Mouse (Mus musculus) urinary bladder, postnatal 4 days (tissue): ENCODE data around the gene Ppp1r15a.
"Not testable (repeated sequence)": the region's sequence is repeated elsewhere in the genome, so short reads cannot be mapped to it uniquely, and the experiment has no call there.

ENCODE experiments used
- DNase-seq, 2 experiments: peaks; one replicate each; pipeline ENCODE4 v3.0.0; 2021 to 2022; ENCODE audit warnings: low spot score in 2 of 2

The Ppp1r15a gene

DNA sequence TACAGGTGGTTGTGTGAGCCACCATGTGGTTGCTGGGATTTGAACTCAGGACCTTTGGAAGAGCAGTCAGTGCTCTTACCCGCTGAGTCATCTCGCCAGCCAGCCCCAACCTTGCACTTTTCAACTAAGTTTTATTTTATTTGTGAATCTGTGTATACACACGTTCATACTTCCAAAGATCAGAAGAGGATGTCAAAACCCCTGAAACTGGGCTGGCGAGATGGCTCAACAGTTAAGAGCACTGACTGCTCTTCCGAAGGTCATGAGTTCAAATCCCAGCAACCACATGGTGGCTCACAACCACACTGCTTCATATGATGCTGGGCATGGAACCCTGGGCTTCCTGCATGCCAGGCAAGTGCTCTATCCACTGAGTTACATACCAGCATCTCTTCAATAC, 41.1 kb downstream of the Ppp1r15a start:
- not testable (repeated sequence) for DNase-seq

DNA sequence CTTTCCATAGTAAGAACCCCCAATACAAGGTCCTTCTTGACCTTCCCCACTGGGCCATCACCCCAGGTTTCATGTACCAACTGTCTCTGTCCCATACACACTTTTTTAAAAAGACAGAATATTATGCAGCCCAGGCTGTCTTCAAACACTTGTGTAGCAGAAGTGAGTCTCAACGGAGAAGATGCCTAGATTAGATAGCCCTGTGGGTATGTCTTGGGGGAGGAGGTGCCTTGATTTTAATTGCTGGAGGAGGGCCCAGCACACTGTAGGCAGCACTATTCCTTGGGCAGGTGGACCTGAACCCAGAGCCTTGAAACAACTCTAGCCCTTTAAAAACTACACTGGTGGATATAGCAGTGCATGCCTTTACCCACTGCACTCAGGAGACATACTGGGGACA, 43.9 kb downstream of the Ppp1r15a start:
- no peak for DNase-seq

DNA sequence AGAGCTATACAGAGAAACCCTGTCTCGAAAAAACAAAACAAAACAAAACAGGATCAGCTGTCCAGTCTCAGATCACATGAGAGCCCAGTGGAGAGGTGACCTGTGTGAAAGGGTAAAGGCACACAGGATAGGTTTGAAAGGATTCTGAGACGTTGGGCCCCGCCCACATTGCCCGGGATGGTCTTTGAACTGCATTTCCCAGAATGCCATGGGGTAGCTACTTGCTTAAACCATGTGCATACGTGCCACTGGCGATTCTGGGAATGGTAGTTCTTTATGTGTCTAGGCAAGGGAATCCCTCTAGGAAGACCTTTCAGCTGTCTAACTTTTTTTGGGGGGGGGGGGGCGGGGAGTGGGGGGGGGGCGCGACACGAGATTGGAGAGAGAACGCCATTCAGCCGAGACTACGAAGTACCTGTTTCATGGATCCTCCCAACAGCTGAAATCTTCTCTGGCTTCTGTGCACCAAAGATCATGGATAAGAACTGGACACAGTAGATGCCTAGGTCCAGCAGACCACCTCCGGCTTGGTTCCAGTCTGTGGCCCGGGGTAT, 44.6 kb downstream of the Ppp1r15a start, which contains the start of gene Tulp2:
Gene Tulp2, plus strand, starts transcription at position 504 of the 554 bp plus-strand sequence.
- no peak for DNase-seq

DNA sequence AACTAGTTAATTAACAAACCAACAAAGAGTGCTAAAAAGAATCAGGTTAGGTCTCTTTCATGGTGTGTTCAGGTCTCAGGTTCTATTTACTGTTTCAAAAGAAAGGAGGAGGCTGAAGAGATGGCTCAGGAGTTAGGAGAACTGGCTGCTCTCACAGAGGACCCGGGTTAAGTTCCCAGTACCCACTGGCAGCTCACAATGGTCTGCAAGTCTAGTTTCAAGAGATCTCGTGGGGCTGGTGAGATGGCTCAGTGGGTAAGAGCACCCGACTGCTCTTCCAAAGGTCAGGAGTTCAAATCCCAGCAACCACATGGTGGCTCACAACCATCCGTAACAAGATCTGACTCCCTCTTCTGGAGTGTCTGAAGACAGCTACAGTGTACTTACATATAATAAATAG, 45.8 kb downstream of the Ppp1r15a start:
- not testable (repeated sequence) for DNase-seq

DNA sequence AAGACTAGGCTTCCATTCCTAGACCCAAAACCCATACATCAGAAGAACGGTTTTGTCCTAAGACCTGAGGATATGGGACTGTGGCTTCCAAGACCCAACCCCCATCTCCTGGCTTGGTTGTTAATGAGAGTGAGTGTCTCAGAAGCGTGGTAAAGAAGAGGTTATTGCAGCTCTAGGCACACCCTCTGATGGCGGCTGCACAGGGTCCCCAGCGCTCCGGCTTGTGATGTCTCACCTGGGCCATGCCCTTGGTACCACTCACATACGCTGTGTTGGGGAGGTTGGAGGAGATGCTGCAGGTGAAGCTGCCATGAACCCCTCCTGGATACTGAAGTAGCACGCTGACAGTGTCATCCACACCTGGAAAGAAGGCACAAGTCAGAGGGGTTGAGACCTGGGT, 47.3 kb downstream of the Ppp1r15a start:
- DNase-seq: no peak

DNA sequence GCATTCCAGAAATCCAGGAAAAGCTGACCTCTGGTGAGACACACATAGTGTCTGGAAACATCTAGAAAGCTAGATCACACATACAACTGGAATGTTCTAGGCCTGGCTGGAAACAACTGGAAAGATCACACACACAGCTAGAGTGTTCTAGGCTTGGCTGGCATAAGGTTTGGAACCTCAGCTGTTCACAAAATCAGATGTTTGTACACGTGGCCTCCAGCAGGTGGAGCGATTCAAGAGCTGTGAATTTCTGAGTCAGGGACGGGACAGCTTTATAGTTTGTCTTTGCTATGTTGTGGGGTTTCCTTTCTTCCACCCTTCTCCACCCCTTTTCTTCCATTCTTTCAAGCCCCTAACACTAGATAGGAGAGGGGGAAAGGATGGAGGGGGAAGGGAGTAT, 49.1 kb downstream of the Ppp1r15a start:
- DNase-seq: no peak

DNA sequence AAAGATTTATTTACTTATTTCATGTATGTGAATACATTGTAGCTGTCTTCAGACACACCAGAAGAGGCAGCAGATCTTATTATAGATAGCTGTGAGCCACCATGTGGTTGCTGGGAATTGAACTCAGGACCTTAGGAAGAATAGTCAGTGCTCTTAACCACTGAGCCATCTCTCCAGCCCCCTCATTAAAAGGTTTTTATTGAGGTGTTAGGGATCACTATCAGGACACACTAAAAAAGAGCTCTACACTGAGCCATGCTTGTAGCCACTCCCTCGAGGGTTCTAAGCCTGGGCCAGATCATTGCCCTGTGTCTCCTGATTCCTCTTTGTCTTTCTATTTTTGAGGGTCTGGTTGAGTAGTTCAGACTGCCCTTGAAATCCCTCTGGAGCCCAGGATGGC, 49.6 kb downstream of the Ppp1r15a start:
- no peak for DNase-seq

DNA sequence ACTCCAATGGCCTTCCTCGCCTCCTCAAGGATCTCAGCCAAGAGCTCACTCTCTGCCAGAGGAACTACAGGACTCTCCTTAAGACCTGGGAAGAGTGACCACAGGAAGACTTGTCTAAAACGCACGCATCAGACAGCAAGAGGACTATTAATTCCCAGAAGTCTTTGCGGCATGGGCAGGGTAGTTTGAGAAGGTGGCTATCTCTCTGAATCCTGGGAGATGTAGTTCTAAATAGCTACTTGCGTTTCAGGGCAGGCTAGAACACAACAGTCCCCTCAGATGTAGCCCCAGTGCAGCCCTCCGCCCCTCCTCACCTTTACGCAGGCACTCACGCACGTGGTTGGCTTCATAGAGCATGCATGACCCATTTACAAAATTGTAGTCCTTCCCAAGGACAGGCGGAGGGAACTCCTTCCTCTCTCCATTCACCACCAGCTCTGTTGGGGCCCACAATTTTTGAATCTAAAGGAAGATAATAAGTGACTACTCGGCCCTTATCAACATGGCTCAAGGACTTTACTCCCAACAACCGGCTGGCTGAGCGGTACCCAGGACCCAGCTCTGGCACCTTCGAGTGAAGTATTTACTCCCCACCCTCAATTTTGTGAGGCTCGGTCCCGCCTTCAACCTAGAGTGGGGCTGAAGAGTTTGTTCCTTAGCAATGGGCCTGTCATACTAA, 50.6 kb downstream of the Ppp1r15a start:
- no peak for DNase-seq
